Mouse (Mus musculus) CD4-positive helper T cell, adult 2 months (primary cell): Measurements from ENCODE around the gene Wfdc17.
A peak's percentile ranks its signal among the peaks of the same experiment; 100 is the strongest.

Experiments used
- DNase-seq: peaks from one replicate; pipeline ENCODE4 v3.0.0-alpha.2; 2012; ENCODE audit warnings: low read depth, missing footprints, low spot score

Gene Wfdc17

DNA sequence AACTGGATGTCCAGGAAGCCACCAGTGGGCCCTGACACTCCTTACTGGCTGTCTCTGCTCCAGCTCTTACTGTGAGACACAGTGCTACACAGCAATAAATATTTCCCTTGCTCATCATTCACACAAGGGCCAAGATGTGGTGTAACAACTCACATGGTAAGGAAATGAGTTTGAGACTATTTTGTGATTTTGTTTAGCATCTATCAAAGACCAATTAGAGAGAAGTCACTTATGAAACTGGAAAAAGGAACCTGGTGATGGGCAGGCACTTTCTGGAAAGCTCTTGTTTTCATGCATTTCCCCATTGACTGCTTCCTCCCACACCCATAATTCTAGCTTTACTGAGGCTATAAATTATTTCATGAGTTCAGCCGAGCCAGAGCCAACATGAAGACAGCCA lies at the start of gene Wfdc17:
Wfdc17 (plus strand) TSS at position 287 of the 400 bp plus-strand sequence.
- DNase-seq, result no peak

DNA sequence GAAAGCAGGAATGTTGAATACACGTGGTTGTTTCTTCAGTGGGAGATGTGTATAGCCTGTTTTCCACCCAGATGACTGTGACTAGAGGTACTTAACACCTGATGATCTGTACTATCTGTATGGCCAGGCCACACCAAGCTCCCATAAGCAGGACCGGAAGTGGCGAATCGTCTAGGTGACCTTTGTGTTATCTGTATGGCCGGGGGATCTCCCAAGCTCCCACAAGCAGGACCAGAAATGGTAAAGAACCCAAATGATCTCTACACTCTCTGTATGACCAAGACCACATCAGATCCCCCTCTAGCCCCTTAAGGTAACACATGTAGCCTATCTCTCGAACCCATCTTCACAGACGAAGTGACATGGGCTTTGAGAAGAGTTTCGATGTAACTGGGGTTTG lies 49.2 kb upstream of the Wfdc17 start:
- DNase-seq, result no peak

DNA sequence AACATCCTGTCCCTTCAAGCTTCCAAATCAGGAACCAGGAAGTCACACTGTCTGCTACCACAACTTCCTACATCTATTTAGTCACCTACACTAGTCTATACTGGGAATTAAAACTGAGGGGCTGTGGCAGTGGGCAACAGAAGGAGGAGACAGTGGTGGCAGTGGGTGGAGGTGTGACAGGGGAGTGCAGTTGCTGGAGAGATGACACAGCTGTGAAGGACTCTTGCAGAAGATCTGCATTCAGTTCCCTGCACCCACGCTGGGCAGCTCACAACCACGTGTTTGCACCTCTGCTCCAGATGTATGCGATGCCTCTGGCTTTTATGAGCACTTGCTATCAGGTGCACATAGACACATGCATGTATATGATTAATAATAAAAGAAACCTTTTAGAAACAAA lies 46.3 kb upstream of the Wfdc17 start:
- DNase-seq, result no peak

DNA sequence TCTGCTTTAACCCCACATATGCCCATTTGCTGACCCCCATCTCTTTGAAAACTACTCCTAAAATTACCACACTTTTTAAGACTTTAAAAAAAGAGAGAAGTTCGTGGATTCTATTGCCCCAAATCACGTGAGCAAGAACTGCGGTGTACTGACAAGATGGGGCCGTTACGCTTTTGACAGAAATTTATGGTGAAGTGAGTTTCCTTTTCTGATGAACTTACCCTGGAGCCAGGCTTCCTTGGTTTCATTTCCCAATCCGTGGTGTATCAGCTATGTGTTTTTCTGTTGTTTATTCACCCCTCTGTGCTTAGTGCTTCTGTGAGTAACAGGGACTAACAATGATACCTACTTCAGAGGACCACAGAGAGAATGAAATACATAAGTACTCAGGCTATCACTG lies 45.0 kb upstream of the Wfdc17 start:
- DNase-seq, result no peak

DNA sequence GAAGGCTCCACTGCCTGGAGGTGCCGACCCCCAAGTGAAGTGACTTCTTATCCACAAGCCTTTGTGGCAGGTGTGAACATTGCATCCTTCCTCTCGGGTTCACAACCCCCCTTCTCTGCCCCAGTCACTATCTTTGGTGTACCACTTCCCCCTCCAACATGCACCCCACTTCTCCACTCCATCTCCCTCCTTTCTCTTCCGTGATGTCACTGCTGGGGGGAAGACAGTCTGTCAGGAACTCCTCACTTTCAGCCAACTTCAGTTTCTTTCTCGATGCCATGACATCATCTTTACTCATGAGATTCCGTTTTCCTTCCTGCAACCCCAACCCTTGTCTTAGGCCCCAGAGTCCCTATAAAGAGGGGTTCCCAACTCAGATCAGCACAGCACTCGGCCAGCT lies 41.6 kb upstream of the Wfdc17 start, which contains the start of gene Ccl4:
Ccl4 (plus strand) TSS at position 381 of the 400 bp plus-strand sequence.
- peak; percentile 28 for DNase-seq

DNA sequence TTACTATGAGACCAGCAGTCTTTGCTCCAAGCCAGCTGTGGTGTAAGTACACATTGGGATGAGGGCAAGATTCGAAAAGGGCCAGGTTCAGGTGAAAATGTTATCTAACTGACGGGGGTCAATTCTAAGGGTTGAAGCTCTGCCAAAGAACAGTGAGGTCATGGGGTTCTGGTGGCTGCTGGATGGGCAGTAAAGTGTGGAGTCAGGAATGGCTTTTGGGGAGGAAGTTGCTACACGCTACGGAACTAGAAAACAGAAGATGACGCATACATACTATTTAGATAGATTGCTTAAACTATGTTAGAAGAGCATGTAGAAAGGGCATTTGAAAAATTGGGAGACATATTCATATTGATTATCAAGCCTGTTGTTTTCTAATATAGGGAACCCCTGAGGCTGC lies 40.3 kb upstream of the Wfdc17 start:
- DNase-seq, result no peak

GRCm38 (mm10) chr11:83671743-83672142 lies 32.0 kb upstream of the Wfdc17 start:
- DNase-seq, result no peak

- DNase-seq, result no peak
These were observed 28.1 kb upstream of the Wfdc17 start for GRCm38 (mm10) chr11:83675665-83676064.

DNA sequence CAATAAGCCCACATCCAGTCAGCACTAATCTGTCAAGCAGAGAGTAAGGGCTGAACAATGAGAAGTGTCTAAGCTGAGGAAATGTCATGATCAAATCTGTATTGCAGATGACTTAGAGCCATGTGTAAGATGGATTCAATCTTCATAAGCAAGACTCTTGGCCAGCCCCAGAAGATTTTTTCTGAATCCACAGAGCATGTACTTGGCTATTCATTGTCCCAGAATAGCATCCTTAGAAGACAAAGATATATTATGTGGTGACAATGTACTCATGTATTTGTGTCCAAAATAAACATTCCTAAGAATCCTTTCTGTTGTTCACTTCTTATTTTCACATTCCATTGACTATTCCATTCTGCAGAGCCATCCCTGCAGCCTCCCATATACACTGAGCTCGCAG lies 13.9 kb upstream of the Wfdc17 start:
- DNase-seq, result no peak

- no peak for DNase-seq
These were observed 11.8 kb upstream of the Wfdc17 start for GRCm38 (mm10) chr11:83692008-83692407.

DNA sequence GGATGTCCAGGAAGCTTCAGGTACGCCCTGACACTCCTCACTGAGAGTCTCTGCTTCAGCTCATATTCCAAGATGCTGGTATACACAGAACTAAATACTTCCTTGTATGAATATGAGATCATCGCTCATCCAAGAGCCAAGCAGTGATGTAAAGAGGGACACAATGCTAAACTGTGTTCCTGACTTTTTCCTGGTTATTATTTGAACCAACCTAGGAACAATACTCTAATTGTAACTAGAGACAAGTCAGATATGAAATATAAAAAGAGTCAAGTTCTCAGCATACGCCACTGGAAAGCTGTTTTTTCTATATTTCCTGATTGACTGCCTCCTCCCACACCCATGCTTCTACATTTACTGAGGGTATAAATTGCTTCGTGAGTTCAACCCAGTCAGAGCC lies 4.9 kb downstream of the Wfdc17 start, which contains the start of gene Wfdc18:
Wfdc18 (plus strand) TSS at position 301 of the 400 bp plus-strand sequence.
- DNase-seq, result no peak

GRCm38 (mm10) chr11:83709683-83710082 lies 5.9 kb downstream of the Wfdc17 start:
- DNase-seq, result no peak

- DNase-seq, result no peak
These were observed 8.9 kb downstream of the Wfdc17 start for GRCm38 (mm10) chr11:83712671-83713070.

DNA sequence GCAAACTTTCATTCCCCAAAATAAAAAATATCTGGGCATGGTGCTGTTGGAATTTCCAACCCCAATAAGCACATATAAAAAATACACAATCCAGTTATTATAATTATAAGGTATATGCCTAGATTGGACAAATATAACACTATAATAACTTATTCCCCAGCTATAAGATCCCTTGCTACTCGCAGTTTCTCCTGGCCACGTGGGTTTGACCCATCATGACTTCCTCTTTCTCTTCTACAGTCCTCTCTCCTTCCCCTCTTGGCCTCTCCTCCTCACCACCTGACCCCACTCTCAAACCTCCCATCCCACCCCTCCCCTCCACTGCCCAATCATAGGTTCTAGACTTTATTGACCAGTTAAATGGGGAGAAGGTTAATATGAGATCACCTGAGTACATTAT lies 10.1 kb downstream of the Wfdc17 start:
- no peak for DNase-seq

DNA sequence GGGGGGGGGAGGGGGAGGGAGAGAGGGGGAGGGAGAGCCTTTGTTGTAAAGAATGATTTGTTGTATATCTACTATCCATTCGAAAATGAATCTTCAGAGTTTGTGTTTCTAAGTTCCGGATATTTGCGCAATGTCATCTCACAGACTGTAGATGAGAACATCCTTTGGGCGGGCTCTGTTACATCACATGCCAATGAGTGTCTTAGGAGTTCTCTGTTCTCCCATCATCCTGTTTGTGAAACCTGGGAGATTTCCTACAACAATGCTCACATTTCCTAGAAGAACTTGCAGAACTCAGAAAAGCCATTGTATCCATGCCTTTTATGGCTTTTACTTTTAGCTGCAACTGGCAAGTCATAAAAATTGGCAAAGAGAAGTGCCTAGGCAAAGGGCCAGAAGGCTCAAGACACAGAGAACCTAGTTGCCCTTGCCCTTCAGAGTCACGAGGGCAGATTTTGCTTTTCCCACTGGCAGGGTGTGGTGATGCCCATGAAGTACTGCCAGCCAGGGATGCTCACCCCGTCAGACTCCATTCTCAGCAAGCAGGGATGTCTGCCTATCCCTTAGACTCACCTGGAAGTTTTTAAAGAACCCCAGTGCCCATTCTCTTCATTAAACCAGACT lies 13.4 kb downstream of the Wfdc17 start:
- no peak for DNase-seq

DNA sequence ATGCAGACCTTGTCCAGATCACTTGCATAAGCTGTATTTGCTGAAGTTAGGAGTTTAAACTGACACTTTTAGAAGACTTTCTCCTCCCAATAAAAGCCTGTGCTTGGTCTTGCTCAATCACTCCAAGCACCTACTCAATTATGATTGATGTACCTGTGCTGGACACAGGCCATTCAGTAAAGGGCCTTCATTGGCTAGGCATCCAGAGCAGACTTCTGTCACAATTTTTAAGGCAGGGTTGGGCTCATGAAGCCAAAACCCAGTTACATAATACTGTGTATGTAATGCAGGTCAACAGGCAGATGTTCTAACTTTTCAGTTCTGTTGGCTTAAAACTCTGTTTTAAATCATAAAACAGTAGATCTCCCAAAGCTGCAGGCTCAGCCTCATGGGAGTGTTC lies 17.0 kb downstream of the Wfdc17 start:
- no peak for DNase-seq

- no peak for DNase-seq
These were observed 25.1 kb downstream of the Wfdc17 start for GRCm38 (mm10) chr11:83728757-83729432.

- no peak for DNase-seq
These were observed 27.3 kb downstream of the Wfdc17 start for GRCm38 (mm10) chr11:83731116-83731515.

- DNase-seq, result no peak
These were observed 29.4 kb downstream of the Wfdc17 start for GRCm38 (mm10) chr11:83733071-83733640.

- no peak for DNase-seq
These were observed 30.4 kb downstream of the Wfdc17 start for GRCm38 (mm10) chr11:83734215-83734614.

GRCm38 (mm10) chr11:83735881-83736280 lies 32.1 kb downstream of the Wfdc17 start:
- no peak for DNase-seq

DNA sequence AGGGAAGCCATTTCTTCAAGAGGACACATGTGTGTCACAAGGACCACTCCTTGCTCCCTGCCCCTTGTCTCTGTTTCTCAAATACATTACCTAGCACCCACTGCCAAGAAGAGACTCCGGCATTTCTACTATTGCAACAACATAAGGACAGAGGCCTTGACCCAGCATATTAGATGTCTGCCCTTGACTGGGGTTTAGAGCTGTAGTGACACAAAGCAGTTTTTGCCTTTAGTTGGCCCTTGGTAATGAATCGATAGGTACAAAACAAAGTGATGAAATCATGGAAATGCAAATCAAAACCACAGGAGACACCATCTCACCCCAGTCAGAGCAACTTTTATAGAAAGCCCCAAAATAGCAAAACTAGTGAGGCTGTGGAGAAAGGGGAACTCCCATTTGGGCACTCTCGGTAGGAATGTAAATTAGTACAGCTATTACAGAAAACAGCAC lies 33.3 kb downstream of the Wfdc17 start:
- peak; percentile 46 for DNase-seq

DNA sequence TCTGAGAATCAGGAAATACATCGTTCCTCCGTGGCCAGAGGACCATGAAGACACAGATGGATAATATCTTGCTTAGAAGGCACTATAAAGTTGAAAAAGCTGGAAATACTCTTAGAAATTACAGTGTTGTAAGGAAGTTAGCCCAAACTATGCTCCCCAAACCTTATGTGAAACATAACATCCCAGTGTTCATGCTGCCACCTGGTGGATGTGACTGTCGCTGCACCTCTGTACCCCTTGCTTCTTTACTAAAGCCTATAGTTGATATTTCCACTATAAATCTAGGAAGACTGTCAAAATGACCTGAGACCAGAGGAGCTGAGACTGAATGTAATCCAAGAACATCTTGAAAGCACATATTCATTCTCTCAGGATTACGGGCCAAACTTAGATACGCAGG lies 35.5 kb downstream of the Wfdc17 start:
- DNase-seq, result peak; percentile 64
